Mouse (Mus musculus) midbrain, embryonic 16.5 days (tissue): Measurements from ENCODE around the gene Anxa3. TPM values are rescaled to one million over a fixed set of nuclear protein-coding genes. Genes with fewer than 3 reads are reported as not detected.

Experiments used
- ATAC-seq: fragments of 200-750 bp; cut with Nextera tagmentation; 2 replicates; pipeline ENCODE4 v1.8.0; 2017; ENCODE audit warnings: moderate TSS enrichment
- H3K27ac ChIP-seq: fragments of 300-500 bp; sonication (generic); 2 replicates; pipeline ENCODE4 v1.5.1; 2014; ENCODE audit warnings: mild to moderate bottlenecking, low read length, mixed read lengths
- H3K27me3 ChIP-seq: fragments of 300-500 bp; sonication (generic); 2 replicates; pipeline ENCODE4 v1.6.1; 2014; ENCODE audit warnings: low read depth, low read length, mixed read lengths; ENCODE audit not compliant: control insufficient read depth, insufficient read depth
- H3K36me3 ChIP-seq: fragments of 300-500 bp; sonication (generic); 2 replicates; pipeline ENCODE4 v1.6.1; 2014; ENCODE audit warnings: mild to moderate bottlenecking, low read length, moderate library complexity, mixed read lengths; ENCODE audit not compliant: control insufficient read depth, insufficient read depth
- H3K4me1 ChIP-seq: fragments of 300-500 bp; sonication (generic); 2 replicates; pipeline ENCODE4 v1.6.1; 2014; ENCODE audit warnings: mild to moderate bottlenecking, low read length, mixed read lengths; ENCODE audit not compliant: control insufficient read depth, insufficient read depth
- H3K4me2 ChIP-seq: fragments of 300-500 bp; sonication (generic); 2 replicates; pipeline ENCODE4 v1.6.1; 2014; ENCODE audit warnings: mild to moderate bottlenecking, low read length, mixed read lengths
- H3K4me3 ChIP-seq: fragments of 300-500 bp; sonication (generic); 2 replicates; pipeline ENCODE4 v1.5.1; 2014; ENCODE audit warnings: low read depth, mild to moderate bottlenecking, low read length, moderate library complexity, mixed read lengths
- H3K9ac ChIP-seq: fragments of 300-500 bp; sonication (generic); 2 replicates; pipeline ENCODE4 v1.6.1; 2014; ENCODE audit warnings: low read depth, low read length, mixed read lengths
- H3K9me3 ChIP-seq: fragments of 300-500 bp; sonication (generic); replicated peaks from 2 replicates; pipeline ENCODE4 v1.6.1; 2014; ENCODE audit warnings: mild to moderate bottlenecking, low read length, mixed read lengths; ENCODE audit not compliant: control insufficient read depth, poor library complexity, severe bottlenecking
- WGBS: fragments of 180-500 bp; shearing (Covaris S2); extraction: QIAGEN DNeasy Blood & Tissue Kit; methylation state at CpG from one replicate; pipeline ENCODE4 v1.1.7; 2014; 5-methylcytosine and 5-hydroxymethylcytosine counted together
- polyA plus RNA-seq: library from polyadenylated mRNA; unstranded; fragments of >200 nt; fragmentation: Nextera tagmentation; extraction: Ambion mirVana; gene quantifications from 2 replicates; pipeline ENCODE4 v1.2.1, GENCODE M21; 2015

Gene Anxa3
- polyA plus RNA-seq, 1 experiment from 2014 or later = 23.3 TPM

GRCm38 (mm10) chr5:96810620-96811019 lies 17.5 kb downstream of the Anxa3 start:
- Histone ChIP-seq H3K4me2 (no peak overlapping the region), H3K36me3 (no peaks in the 10 kb centered on the region), H3K9ac (no peak overlapping the region), H3K9me3 (no peaks in the 10 kb centered on the region), H3K4me3 (no peak overlapping the region), H3K27ac (no peak overlapping the region), H3K4me1 (no peaks in the 10 kb centered on the region), H3K27me3 (no peaks in the 10 kb centered on the region)
- ATAC-seq = no peak
- WGBS = 56% methylated on average over 4 of the region's 4 CpGs

GRCm38 (mm10) chr5:96824769-96825327 lies 31.7 kb downstream of the Anxa3 start:
- Histone ChIP-seq H3K36me3 (no peaks in the 10 kb centered on the region), H3K27ac (no peak overlapping the region), H3K27me3 (no peaks in the 10 kb centered on the region), H3K4me3 (no peak overlapping the region), H3K4me1 (no peaks in the 10 kb centered on the region), H3K9me3 (no peaks in the 10 kb centered on the region), H3K9ac (no peak overlapping the region), H3K4me2 (no peak overlapping the region)
- no peak for ATAC-seq
- WGBS = 85% methylated on average over 13 of the region's 13 CpGs

GRCm38 (mm10) chr5:96827176-96827575 lies 34.0 kb downstream of the Anxa3 start:
- WGBS = 82% methylated on average over 1 of the region's 1 CpGs
- Histone ChIP-seq H3K27me3 (no peaks in the 10 kb centered on the region), H3K4me1 (no peaks in the 10 kb centered on the region), H3K4me3 (no peak overlapping the region), H3K36me3 (no peaks in the 10 kb centered on the region), H3K9me3 (no peaks in the 10 kb centered on the region), H3K9ac (no peak overlapping the region), H3K4me2 (no peak overlapping the region), H3K27ac (no peak overlapping the region)
- ATAC-seq = no peak

GRCm38 (mm10) chr5:96834338-96834737 lies 41.2 kb downstream of the Anxa3 start:
- Histone ChIP-seq H3K27ac (no peak overlapping the region), H3K9ac (no peak overlapping the region), H3K36me3 (no peaks in the 10 kb centered on the region), H3K4me1 (no peaks in the 10 kb centered on the region), H3K27me3 (no peaks in the 10 kb centered on the region), H3K9me3 (no peaks in the 10 kb centered on the region), H3K4me2 (no peak overlapping the region), H3K4me3 (no peak overlapping the region)
- no peak for ATAC-seq
- 66% methylated on average over 5 of the region's 5 CpGs for WGBS

- no peak for ATAC-seq
- H3K4me1 ChIP-seq = no peaks in the 10 kb centered on the region
- no peak overlapping the region for H3K9ac ChIP-seq
Observed at GRCm38 (mm10) chr5:96847986-96848385, 54.8 kb downstream of the Anxa3 start.

GRCm38 (mm10) chr5:96848386-96848785 lies 55.2 kb downstream of the Anxa3 start:
- no peaks in the 10 kb centered on the region for H3K36me3 ChIP-seq
- H3K9me3 ChIP-seq = no peaks in the 10 kb centered on the region
- H3K27me3 ChIP-seq = no peaks in the 10 kb centered on the region
- H3K4me1 ChIP-seq = no peaks in the 10 kb centered on the region
- no peak overlapping the region for H3K4me2 ChIP-seq
- H3K9ac ChIP-seq = no peak overlapping the region
- H3K27ac ChIP-seq = no peak overlapping the region
- no peak overlapping the region for H3K4me3 ChIP-seq
- 82% methylated on average over 3 of the region's 3 CpGs for WGBS
- no peak for ATAC-seq

More at GRCm38 (mm10) chr5:96847986-96848385, 54.8 kb downstream of the Anxa3 start:
- Histone ChIP-seq H3K4me3 (no peak overlapping the region), H3K9me3 (no peaks in the 10 kb centered on the region), H3K36me3 (no peaks in the 10 kb centered on the region), H3K27ac (no peak overlapping the region), H3K4me2 (no peak overlapping the region), H3K27me3 (no peaks in the 10 kb centered on the region)

GRCm38 (mm10) chr5:96849232-96849631 lies 56.1 kb downstream of the Anxa3 start:
- 78% methylated on average over 3 of the region's 3 CpGs for WGBS
- H3K4me2 ChIP-seq = no peak overlapping the region
- H3K27ac ChIP-seq = no peak overlapping the region
- no peaks in the 10 kb centered on the region for H3K9me3 ChIP-seq
- ATAC-seq = no peak
- H3K27me3 ChIP-seq = no peaks in the 10 kb centered on the region
- H3K36me3 ChIP-seq = no peaks in the 10 kb centered on the region
- no peak overlapping the region for H3K9ac ChIP-seq
- H3K4me3 ChIP-seq = no peak overlapping the region
- no peaks in the 10 kb centered on the region for H3K4me1 ChIP-seq

GRCm38 (mm10) chr5:96853451-96853850 lies 60.3 kb downstream of the Anxa3 start:
- Histone ChIP-seq H3K4me2 (no peak overlapping the region), H3K9me3 (no peaks in the 10 kb centered on the region), H3K36me3 (no peaks in the 10 kb centered on the region), H3K27ac (no peak overlapping the region), H3K27me3 (no peaks in the 10 kb centered on the region), H3K4me3 (no peak overlapping the region), H3K9ac (no peak overlapping the region), H3K4me1 (no peaks in the 10 kb centered on the region)
- ATAC-seq = no peak
- WGBS = 83% methylated on average over 3 of the region's 3 CpGs

- WGBS = 81% methylated on average over 3 of the region's 3 CpGs
- H3K9me3 ChIP-seq = no peaks in the 10 kb centered on the region
- ATAC-seq = no peak
- H3K27ac ChIP-seq = no peak overlapping the region
- no peaks in the 10 kb centered on the region for H3K4me1 ChIP-seq
- H3K4me3 ChIP-seq = no peak overlapping the region
- no peak overlapping the region for H3K4me2 ChIP-seq
- H3K36me3 ChIP-seq = no peaks in the 10 kb centered on the region
- no peak overlapping the region for H3K9ac ChIP-seq
- H3K27me3 ChIP-seq = no peaks in the 10 kb centered on the region
Observed at GRCm38 (mm10) chr5:96854350-96854749, 61.2 kb downstream of the Anxa3 start.
